Mouse (Mus musculus): Measurements from ENCODE around the gene Ttll7.

GRCm38 (mm10) chr3:146914798-146915197, 62.6 kb downstream of the Ttll7 start:
- no peak for TF ChIP-seq GATA1 (IDR thresholded peaks at IDR 0.05; ENCODE audit: borderline replicate concordance, low read length)
- no peak for TF ChIP-seq FLI1 (IDR thresholded peaks at IDR 0.05; ENCODE audit: low read length)
